Mouse (Mus musculus): Measurements from ENCODE around the gene Smpd2.

GRCm38 (mm10) chr10:41461057-41461722 is 29.0 kb downstream of the Smpd2 start:
- TF ChIP-seq TAL1 (IDR thresholded peaks at IDR 0.05; ENCODE audit: low read length): no peak
- TF ChIP-seq GATA1 (IDR thresholded peaks at IDR 0.05; ENCODE audit: low read length): no peak

Data from erythroblast, embryonic 14.5 days (primary cell).